Mouse (Mus musculus): ENCODE results near the gene Cyp26c1. TPM values are rescaled to one million over a fixed set of nuclear protein-coding genes. Genes with fewer than 3 reads are reported as not detected.

The Cyp26c1 gene
- polyA plus RNA-seq, 1 experiment from 2014 or later: not detected

GRCm38 (mm10) chr19:37692879-37693278 lies 7.5 kb downstream of the Cyp26c1 start:
- DNase-seq (peak; percentile 70), ATAC-seq (ENCODE audit: insufficient read depth) (0 out of 2 replicates have a peak, but pooled peaks have one; percentile 50)
- Histone ChIP-seq H3K4me1 (ENCODE audit: insufficient read depth) (no peaks in the 10 kb centered on the region; the same call in 1 of the 2 replicates), H3K27ac (ENCODE audit: low read depth) (no peak overlapping the region), H3K36me3 (ENCODE audit: insufficient read depth) (no peaks in the 10 kb centered on the region), H3K4me3 (ENCODE audit: low read depth, low read length) (peak overlapping the region; percentile 29), H3K27me3 (ENCODE audit: insufficient read depth, low read length) (peaks cover 100% of the 10 kb centered on the region), H3K4me2 (peak overlapping the region; percentile 54), H3K9me3 (ENCODE audit: low read depth, low read length) (no peaks in the 10 kb centered on the region), H3K9ac (no peak overlapping the region)
- WGBS: under 1% methylated on average over 40 of the region's 40 CpGs
- no peak for TF ChIP-seq CTCF (IDR thresholded peaks at IDR 0.05; ENCODE audit: low read depth)

DNA sequence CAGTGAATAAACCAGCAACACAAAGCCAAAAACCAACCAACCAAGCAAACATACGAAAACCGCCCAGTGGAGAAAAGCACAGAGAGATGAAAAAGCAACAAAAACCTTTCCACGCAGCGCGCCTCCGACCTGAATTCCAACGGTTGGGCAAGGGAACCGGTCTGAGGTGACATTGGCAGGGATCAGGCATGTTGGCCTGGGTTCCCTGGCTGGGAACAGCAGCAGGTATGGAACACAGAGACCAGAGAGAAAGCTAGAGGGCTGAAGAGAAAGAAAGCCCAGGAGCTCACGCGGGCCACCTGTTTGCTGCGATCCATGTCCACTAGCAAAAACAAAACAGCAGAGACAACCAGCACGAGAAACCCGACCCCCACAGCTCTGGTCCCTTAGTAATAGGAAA lies 9.8 kb downstream of the Cyp26c1 start:
- H3K27ac ChIP-seq (ENCODE audit: low read depth): no peak overlapping the region
- H3K4me3 ChIP-seq (ENCODE audit: low read depth, low read length): no peak overlapping the region
- no peak overlapping the region for H3K4me2 ChIP-seq
- DNase-seq: no peak
- H3K27me3 ChIP-seq (ENCODE audit: insufficient read depth, low read length): peaks cover 100% of the 10 kb centered on the region
- WGBS: 36% methylated on average over 13 of the region's 13 CpGs
- TF ChIP-seq CTCF (IDR thresholded peaks at IDR 0.05; ENCODE audit: low read depth): no peak
- no peak for ATAC-seq (ENCODE audit: insufficient read depth)
- H3K9ac ChIP-seq: no peak overlapping the region
- no peaks in the 10 kb centered on the region; the same call in 1 of the 2 replicates for H3K4me1 ChIP-seq (ENCODE audit: insufficient read depth)
- no peaks in the 10 kb centered on the region for H3K36me3 ChIP-seq (ENCODE audit: insufficient read depth)
- no peaks in the 10 kb centered on the region for H3K9me3 ChIP-seq (ENCODE audit: low read depth, low read length)

DNA sequence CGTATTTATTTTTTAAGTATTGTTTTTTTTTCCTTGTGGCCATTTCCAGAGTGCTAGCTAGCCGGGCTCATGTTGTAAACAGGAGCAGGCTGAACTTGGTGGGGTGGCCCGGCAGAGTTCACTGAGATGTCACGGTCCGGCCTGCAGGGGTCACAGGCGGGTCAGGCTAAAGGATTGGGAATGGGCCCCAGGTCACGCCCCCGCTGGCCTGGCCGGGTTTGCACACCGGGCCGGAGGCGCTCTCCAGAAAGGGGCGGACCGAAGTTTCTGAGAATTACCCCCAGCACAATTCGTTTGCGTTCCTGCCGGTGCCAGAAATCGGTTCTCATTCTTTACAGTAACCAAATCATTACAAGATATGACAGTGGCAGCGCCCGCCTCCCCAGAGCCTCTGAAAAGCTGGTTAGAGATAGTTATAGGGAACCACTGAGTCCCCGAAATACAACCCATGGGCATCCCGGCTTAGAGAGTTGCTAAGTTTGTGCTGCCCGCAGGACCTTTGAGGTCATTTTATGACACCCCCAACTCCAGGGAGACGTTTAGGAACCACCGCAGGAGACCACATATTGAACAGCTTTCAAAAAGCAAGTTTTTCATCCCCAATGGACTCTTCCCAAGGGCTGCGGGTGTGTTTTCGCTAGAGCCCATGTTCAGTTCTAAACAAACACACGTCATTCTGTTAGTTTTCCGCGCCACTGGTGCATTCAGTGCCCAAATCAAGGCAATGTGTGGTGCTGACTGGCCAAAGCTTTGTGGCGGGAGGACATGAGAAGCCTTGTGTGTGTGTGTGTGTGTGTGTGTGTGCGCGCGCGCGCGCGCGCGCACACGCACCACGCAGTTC lies 10.6 kb downstream of the Cyp26c1 start:
- Histone ChIP-seq H3K9ac (no peak overlapping the region), H3K4me2 (peak overlapping the region; percentile 44), H3K27ac (ENCODE audit: low read depth) (no peak overlapping the region), H3K4me3 (ENCODE audit: low read depth, low read length) (peak overlapping the region; percentile 11; the same call in 1 of the 2 replicates), H3K4me1 (ENCODE audit: insufficient read depth) (no peaks in the 10 kb centered on the region; the same call in 1 of the 2 replicates), H3K36me3 (ENCODE audit: insufficient read depth) (no peaks in the 10 kb centered on the region), H3K9me3 (ENCODE audit: low read depth, low read length) (no peaks in the 10 kb centered on the region), H3K27me3 (ENCODE audit: insufficient read depth, low read length) (peaks cover 100% of the 10 kb centered on the region)
- ATAC-seq (ENCODE audit: insufficient read depth): no peak
- 4% methylated on average over 42 of the region's 42 CpGs for WGBS
- no peak for DNase-seq
- no peak for TF ChIP-seq CTCF (IDR thresholded peaks at IDR 0.05; ENCODE audit: low read depth)

- TF ChIP-seq CTCF (IDR thresholded peaks at IDR 0.05; ENCODE audit: low read depth): no peak
- Histone ChIP-seq H3K27ac (ENCODE audit: low read depth) (no peak overlapping the region), H3K36me3 (ENCODE audit: insufficient read depth) (no peaks in the 10 kb centered on the region), H3K4me1 (ENCODE audit: insufficient read depth) (no peaks in the 10 kb centered on the region; the same call in 1 of the 2 replicates), H3K9ac (no peak overlapping the region), H3K4me3 (ENCODE audit: low read depth, low read length) (peak overlapping the region; percentile 33; the same call in 1 of the 2 replicates), H3K27me3 (ENCODE audit: insufficient read depth, low read length) (peaks cover 100% of the 10 kb centered on the region), H3K4me2 (peak overlapping the region; percentile 58), H3K9me3 (ENCODE audit: low read depth, low read length) (no peaks in the 10 kb centered on the region)
- WGBS: 3% methylated on average over 22 of the region's 22 CpGs
- ATAC-seq (ENCODE audit: insufficient read depth): no peak
- no peak for DNase-seq
These were observed 11.4 kb downstream of the Cyp26c1 start for GRCm38 (mm10) chr19:37696603-37697334.

DNA sequence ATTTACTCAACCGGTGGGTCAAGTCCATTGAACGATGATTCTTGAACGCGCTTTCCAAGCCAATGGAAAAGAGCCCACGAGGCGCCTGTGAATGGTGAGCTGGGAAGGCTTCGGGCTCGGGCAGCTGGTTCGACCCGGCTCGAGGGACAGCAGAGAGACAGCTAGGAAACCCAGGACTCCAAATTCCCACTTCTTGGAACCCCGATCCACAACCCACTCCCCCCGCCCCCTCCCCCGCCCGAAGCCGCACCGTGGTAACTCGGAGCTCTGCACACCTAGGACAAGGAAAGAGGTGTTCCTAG lies 11.9 kb downstream of the Cyp26c1 start:
- DNase-seq (no peak), ATAC-seq (ENCODE audit: insufficient read depth) (no peak)
- peaks cover 100% of the 10 kb centered on the region for H3K27me3 ChIP-seq (ENCODE audit: insufficient read depth, low read length)
- H3K27ac ChIP-seq (ENCODE audit: low read depth): no peak overlapping the region
- H3K4me3 ChIP-seq (ENCODE audit: low read depth, low read length): peak overlapping the region; percentile 33
- TF ChIP-seq CTCF (IDR thresholded peaks at IDR 0.05; ENCODE audit: low read depth): no peak
- no peak overlapping the region for H3K9ac ChIP-seq
- H3K4me1 ChIP-seq (ENCODE audit: insufficient read depth): no peaks in the 10 kb centered on the region; the same call in 1 of the 2 replicates
- WGBS: 1% methylated on average over 18 of the region's 18 CpGs
- no peaks in the 10 kb centered on the region for H3K9me3 ChIP-seq (ENCODE audit: low read depth, low read length)
- H3K36me3 ChIP-seq (ENCODE audit: insufficient read depth): no peaks in the 10 kb centered on the region
- H3K4me2 ChIP-seq: peak overlapping the region; percentile 58

DNA sequence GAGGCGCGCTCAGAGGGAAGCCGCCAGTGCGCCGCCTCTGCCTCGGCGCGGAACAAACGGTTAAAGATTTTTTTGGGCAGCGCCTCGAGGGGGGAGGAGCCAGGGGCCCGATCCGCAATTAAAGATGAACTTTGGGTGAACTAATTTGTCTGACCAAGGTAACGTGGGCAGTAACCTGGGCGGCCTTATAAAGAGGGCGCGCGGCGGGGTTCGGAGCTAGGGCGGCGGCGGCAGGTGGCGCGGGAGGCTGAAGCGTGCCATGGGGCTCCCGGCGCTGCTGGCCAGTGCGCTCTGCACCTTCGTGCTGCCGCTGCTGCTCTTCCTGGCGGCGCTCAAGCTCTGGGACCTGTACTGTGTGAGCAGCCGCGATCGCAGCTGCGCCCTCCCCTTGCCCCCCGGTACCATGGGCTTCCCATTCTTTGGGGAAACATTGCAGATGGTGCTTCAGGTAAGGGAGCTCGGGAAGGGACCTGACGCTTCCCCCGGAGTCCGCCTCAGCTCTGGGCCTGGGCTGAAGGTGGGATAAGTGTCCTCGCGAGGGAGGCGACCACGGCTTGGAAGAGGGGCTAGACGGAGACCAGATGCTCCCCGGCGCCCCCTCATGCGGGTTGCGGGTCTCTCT lies 12.4 kb downstream of the Cyp26c1 start, which contains the start of gene Cyp26a1:
Cyp26a1 (plus strand) TSS at position 148 of the 622 bp plus-strand sequence.
- Histone ChIP-seq H3K9me3 (ENCODE audit: low read depth, low read length) (no peaks in the 10 kb centered on the region), H3K4me3 (ENCODE audit: low read depth, low read length) (peak within 1 kb of the TSS; percentile 33), H3K4me2 (peak within 1 kb of the TSS; percentile 58), H3K9ac (no peak within 1 kb of the TSS), H3K4me1 (ENCODE audit: insufficient read depth) (no peaks in the 10 kb centered on the region; the same call in 1 of the 2 replicates), H3K27ac (ENCODE audit: low read depth) (no peak within 1 kb of the TSS), H3K36me3 (ENCODE audit: insufficient read depth) (no peaks in the 10 kb centered on the region), H3K27me3 (ENCODE audit: insufficient read depth, low read length) (peaks cover 100% of the 10 kb centered on the region)
- ATAC-seq (ENCODE audit: insufficient read depth): no peak
- DNase-seq: peak; percentile 40
- under 1% methylated on average over 51 of the region's 51 CpGs for WGBS
- no peak for TF ChIP-seq CTCF (IDR thresholded peaks at IDR 0.05; ENCODE audit: low read depth)

All from lung, embryonic 14.5 days (tissue).